Comparison of ENCODE assay signal across 26 mouse cellular contexts in genomic region chr5:148079732-148080131, GRCm38 (mm10).
DNase-seq lines count a peak whose midpoint lies in the region; ATAC-seq and TF ChIP-seq lines count a peak whose summit lies in the region.
"Had no signal": no experiment of that assay in that cellular context is flagged by ENCODE, and none has a peak within 500 bp of the region (broad histone marks: within the 10 kb centered on the region; RNA-seq: fewer than 3 reads in every experiment).

No protein-coding gene starts in this region.

- H3K4me3 ChIP-seq in intestine, postnatal 0 days (ENCODE audit: low read depth, low read length), result no peak overlapping the region
- H3K4me3 ChIP-seq in intestine, embryonic 16.5 days (ENCODE audit: low read length), result no peak overlapping the region
- H3K4me3 ChIP-seq in lung, embryonic 14.5 days (ENCODE audit: low read depth, low read length), result no peak overlapping the region
- H3K4me3 ChIP-seq in lung, adult 2 months (replicated peaks; ENCODE audit: extremely low read depth, low read depth, low read length), result no peak overlapping the region
- H3K4me3 ChIP-seq in ES-E14 (ENCODE audit: insufficient read depth in 1 of 2, low read depth in 1 of 2, low read length in 2 of 2, poor library complexity in 1 of 2, severe bottlenecking in 1 of 2), result no peak overlapping the region
- H3K4me3 ChIP-seq in stomach, postnatal 0 days (ENCODE audit: low read depth, low read length), result no peak overlapping the region
- H3K4me3 ChIP-seq: embryonic facial prominence, embryonic 10.5 days; forebrain, embryonic 15.5 days; limb, embryonic 13.5 days; liver, embryonic 15.5 days; midbrain, embryonic 10.5 days; neural tube, embryonic 15.5 days had no signal

- peak; percentile 29; the same call in 1 of the 2 replicates for TF ChIP-seq CTCF in intestine, postnatal 0 days (IDR thresholded peaks at IDR 0.05; ENCODE audit: low read depth)
- TF ChIP-seq CTCF in lung, embryonic 14.5 days (IDR thresholded peaks at IDR 0.05; ENCODE audit: low read depth), result 0 out of 2 replicates have a peak, but pooled peaks have one; percentile 19
- no peak for TF ChIP-seq CTCF in lung, adult 2 months (IDR thresholded peaks at IDR 0.05; ENCODE audit: insufficient read depth, low read length)
- peak; percentile 23; the same call in 1 of the 2 replicates for TF ChIP-seq CTCF in stomach, postnatal 0 days (IDR thresholded peaks at IDR 0.05; ENCODE audit: low read depth)

- in situ Hi-C loops in ES-E14 (cut with MboI; ENCODE audit: low sequenced_read_pairs in 2 of 2, unreplicated experiment in 2 of 2), result loop anchor here in 1 of 2 experiments (10.0 kb wide), 1 partner anchor 165 kb away; no protein-coding TSS in a partner anchor

- H3K27ac ChIP-seq in intestine, postnatal 0 days (ENCODE audit: low read depth, low read length), result no peak overlapping the region
- H3K27ac ChIP-seq in intestine, embryonic 16.5 days (ENCODE audit: low read length), result no peak overlapping the region
- H3K27ac ChIP-seq in lung, embryonic 14.5 days (ENCODE audit: low read depth), result no peak overlapping the region
- H3K27ac ChIP-seq in ES-E14 (ENCODE audit: insufficient read depth, low read depth, low read length, poor library complexity, severe bottlenecking), result no peak overlapping the region
- no peak overlapping the region for H3K27ac ChIP-seq in stomach, postnatal 0 days (replicated peaks)
- H3K27ac ChIP-seq: embryonic facial prominence, embryonic 10.5 days; forebrain, embryonic 15.5 days; limb, embryonic 13.5 days; liver, embryonic 15.5 days; midbrain, embryonic 10.5 days had no signal

- TF ChIP-seq POLR2A in lung, adult 2 months (IDR thresholded peaks at IDR 0.05; ENCODE audit: borderline replicate concordance, extremely low read depth, low read depth, low read length), result no peak

- H3K9me3 ChIP-seq in intestine, postnatal 0 days (ENCODE audit: control insufficient read depth), result peaks cover 7% of the 10 kb centered on the region; the same call in 1 of the 2 replicates
- no peaks in the 10 kb centered on the region; the same call in 1 of the 2 replicates for H3K9me3 ChIP-seq in intestine, embryonic 16.5 days (ENCODE audit: control insufficient read depth, low read length)
- H3K9me3 ChIP-seq in lung, embryonic 14.5 days (ENCODE audit: low read depth, low read length), result no peaks in the 10 kb centered on the region
- no peaks in the 10 kb centered on the region for H3K9me3 ChIP-seq in ES-E14 (ENCODE audit: control insufficient read depth, insufficient read depth, low read depth, low read length)
- no peaks in the 10 kb centered on the region for H3K9me3 ChIP-seq in stomach, postnatal 0 days (ENCODE audit: control insufficient read depth, low read length)
- H3K9me3 ChIP-seq: forebrain, embryonic 15.5 days; neural tube, embryonic 15.5 days had no signal

- no peaks in the 10 kb centered on the region for H3K27me3 ChIP-seq in intestine, postnatal 0 days (replicated peaks; ENCODE audit: control insufficient read depth, insufficient read depth, low read length)
- H3K27me3 ChIP-seq in intestine, embryonic 16.5 days (replicated peaks; ENCODE audit: control insufficient read depth, insufficient read depth, low read length), result no peaks in the 10 kb centered on the region
- no peaks in the 10 kb centered on the region for H3K27me3 ChIP-seq in lung, embryonic 14.5 days (ENCODE audit: insufficient read depth, low read length)
- no peaks in the 10 kb centered on the region for H3K27me3 ChIP-seq in stomach, postnatal 0 days (ENCODE audit: control insufficient read depth, insufficient read depth, low read length)
- H3K27me3 ChIP-seq: CH12.LX; forebrain, embryonic 15.5 days; limb, embryonic 13.5 days; liver, embryonic 15.5 days; neural tube, embryonic 15.5 days had no signal

- H3K9ac ChIP-seq in intestine, postnatal 0 days (ENCODE audit: low read depth, low read length), result no peak overlapping the region
- no peak overlapping the region for H3K9ac ChIP-seq in intestine, embryonic 16.5 days (ENCODE audit: low read depth, low read length)
- no peak overlapping the region for H3K9ac ChIP-seq in lung, embryonic 14.5 days
- no peak overlapping the region for H3K9ac ChIP-seq in ES-E14 (ENCODE audit: insufficient read depth, low read depth, low read length, poor library complexity, severe bottlenecking)
- H3K9ac ChIP-seq in stomach, postnatal 0 days (ENCODE audit: low read length), result no peak overlapping the region
- H3K9ac ChIP-seq: forebrain, embryonic 15.5 days; limb, embryonic 13.5 days; liver, embryonic 15.5 days; neural tube, embryonic 15.5 days had no signal

- no peak for TF ChIP-seq EP300 in stomach, postnatal 0 days (optimal IDR thresholded peaks at IDR 0.05)

- 86% methylated on average over 3 of the region's 3 CpGs for WGBS in intestine, postnatal 0 days
- 80% methylated on average over 3 of the region's 3 CpGs for WGBS in intestine, embryonic 16.5 days
- WGBS in lung, embryonic 14.5 days, result 79% methylated on average over 3 of the region's 3 CpGs
- WGBS in lung, adult 2 months, result 78% methylated on average over 3 of the region's 3 CpGs
- 85% methylated on average over 3 of the region's 3 CpGs for WGBS in stomach, postnatal 0 days

- H3K36me3 ChIP-seq in intestine, postnatal 0 days (ENCODE audit: control insufficient read depth, insufficient read depth), result no peaks in the 10 kb centered on the region
- H3K36me3 ChIP-seq in intestine, embryonic 16.5 days (ENCODE audit: control insufficient read depth, insufficient read depth, low read length), result no peaks in the 10 kb centered on the region
- H3K36me3 ChIP-seq in lung, embryonic 14.5 days (ENCODE audit: insufficient read depth), result no peaks in the 10 kb centered on the region
- no peaks in the 10 kb centered on the region for H3K36me3 ChIP-seq in ES-E14 (ENCODE audit: control insufficient read depth, insufficient read depth, low read length, poor library complexity, severe bottlenecking)
- no peaks in the 10 kb centered on the region for H3K36me3 ChIP-seq in stomach, postnatal 0 days (ENCODE audit: control insufficient read depth, insufficient read depth, low read length)
- H3K36me3 ChIP-seq: embryonic facial prominence, embryonic 10.5 days; forebrain, embryonic 15.5 days; limb, embryonic 13.5 days; liver, embryonic 15.5 days; midbrain, embryonic 10.5 days had no signal

- no peak for ATAC-seq in intestine, postnatal 0 days
- ATAC-seq in intestine, embryonic 16.5 days, result no peak
- no peak for ATAC-seq in lung, embryonic 14.5 days (ENCODE audit: insufficient read depth)
- ATAC-seq in stomach, postnatal 0 days (ENCODE audit: low FRiP score, low TSS enrichment), result no peak
- ATAC-seq: activated CD4-positive, CD25-positive, alpha-beta regulatory T cell, adult 4 months; forebrain, embryonic 15.5 days had no signal

- no peaks in the 10 kb centered on the region for H3K4me1 ChIP-seq in intestine, postnatal 0 days (replicated peaks; ENCODE audit: control insufficient read depth, insufficient read depth, low read length)
- H3K4me1 ChIP-seq in intestine, embryonic 16.5 days (ENCODE audit: control insufficient read depth, insufficient read depth, low read length), result no peaks in the 10 kb centered on the region
- no peaks in the 10 kb centered on the region for H3K4me1 ChIP-seq in lung, embryonic 14.5 days (ENCODE audit: insufficient read depth)
- H3K4me1 ChIP-seq in lung, adult 2 months (ENCODE audit: control insufficient read depth, insufficient read depth, low read length), result no peaks in the 10 kb centered on the region
- 0 out of 4 replicates have a peak, but pooled peaks cover 0 to 2% of the 10 kb centered on the region in 2 experiments for H3K4me1 ChIP-seq in ES-E14 (ENCODE audit: control insufficient read depth in 2 of 2, insufficient read depth in 2 of 2, low read length in 2 of 2, poor library complexity in 1 of 2)
- H3K4me1 ChIP-seq in stomach, postnatal 0 days (replicated peaks; ENCODE audit: control insufficient read depth, insufficient read depth), result no peaks in the 10 kb centered on the region
- H3K4me1 ChIP-seq: embryonic facial prominence, embryonic 10.5 days; forebrain, embryonic 15.5 days; limb, embryonic 13.5 days; liver, embryonic 15.5 days; midbrain, embryonic 10.5 days; neural tube, embryonic 15.5 days had no signal

- DNase-seq in lung, embryonic 14.5 days, result no peak
- no peak for DNase-seq in lung, adult 2 months
- peak; percentile 38 for DNase-seq in ES-E14 (ENCODE audit: low read depth, low spot score)
- DNase-seq in stomach, postnatal 0 days (ENCODE audit: low spot score), result no peak
- DNase-seq in retina, postnatal 1 day, result no peak
- DNase-seq: adrenal gland, adult 8-10 months; B cell, adult 2 months; cerebellum, adult 9-10 months; heart, postnatal 10 days; kidney, adult 18-20 months; lung, postnatal 10 days; right cerebral cortex, postnatal 14 days; spleen, adult 18-20 months; thymus, adult 18-20 months; thymus, postnatal 4 days had no signal

- no peak overlapping the region for H3K4me2 ChIP-seq in intestine, postnatal 0 days (replicated peaks; ENCODE audit: low read depth)
- no peak overlapping the region for H3K4me2 ChIP-seq in intestine, embryonic 16.5 days (ENCODE audit: low read depth, low read length)
- no peak overlapping the region for H3K4me2 ChIP-seq in lung, embryonic 14.5 days
- H3K4me2 ChIP-seq in stomach, postnatal 0 days (replicated peaks; ENCODE audit: low read depth), result no peak overlapping the region
- H3K4me2 ChIP-seq: forebrain, embryonic 15.5 days; heart, embryonic 11.5 days; limb, embryonic 13.5 days; liver, embryonic 15.5 days; neural tube, embryonic 15.5 days had no signal

TF ChIP-seq in ES-E14, 5 proteins besides CTCF, POLR2A, EP300 and RAD21:
- TF ChIP-seq CHD2 (IDR thresholded peaks at IDR 0.05; ENCODE audit: low read depth, low read length) (no peak), HCFC1 (IDR thresholded peaks at IDR 0.05; ENCODE audit: borderline replicate concordance, insufficient read depth, low read length) (no peak), ZC3H11A (IDR thresholded peaks at IDR 0.05; ENCODE audit: borderline replicate concordance, low read depth, low read length) (peak; percentile 12; the same call in 1 of the 2 replicates)
